Mouse (Mus musculus): ENCODE measurements around the gene Cabcoco1.

The Cabcoco1 gene

GRCm38 (mm10) chr10:68507741-68508140, 34.0 kb downstream of the Cabcoco1 start:
- DNase-seq (ENCODE audit: low spot score in 2 of 2): no peak

- no peak for DNase-seq (ENCODE audit: low spot score in 2 of 2)
These were observed 35.5 kb downstream of the Cabcoco1 start for GRCm38 (mm10) chr10:68506242-68506641.

GRCm38 (mm10) chr10:68504586-68505152, 37.0 kb downstream of the Cabcoco1 start:
- DNase-seq (ENCODE audit: low spot score in 2 of 2): no peak

- no peak for DNase-seq (ENCODE audit: low spot score in 2 of 2)
These were observed 40.6 kb downstream of the Cabcoco1 start for GRCm38 (mm10) chr10:68501067-68501466.

GRCm38 (mm10) chr10:68495246-68495645, 46.5 kb downstream of the Cabcoco1 start:
- no peak for DNase-seq (ENCODE audit: low spot score in 2 of 2)

- no peak for DNase-seq (ENCODE audit: low spot score in 2 of 2)
These were observed 50.1 kb downstream of the Cabcoco1 start for GRCm38 (mm10) chr10:68491557-68491956.

- DNase-seq (ENCODE audit: low spot score in 2 of 2): no peak
These were observed 50.9 kb downstream of the Cabcoco1 start for GRCm38 (mm10) chr10:68490781-68491180.

GRCm38 (mm10) chr10:68472799-68473198, 68.9 kb downstream of the Cabcoco1 start:
- no peak for DNase-seq (ENCODE audit: low spot score in 2 of 2)

GRCm38 (mm10) chr10:68465737-68466327, 75.9 kb downstream of the Cabcoco1 start:
- no peak for DNase-seq (ENCODE audit: low spot score in 2 of 2)

GRCm38 (mm10) chr10:68464943-68465342, 76.8 kb downstream of the Cabcoco1 start:
- peak in 1 of 2 experiments; percentile 69 for DNase-seq (ENCODE audit: low spot score in 2 of 2)

- no peak for DNase-seq (ENCODE audit: low spot score in 2 of 2)
These were observed 81.9 kb downstream of the Cabcoco1 start for GRCm38 (mm10) chr10:68459784-68460183.

GRCm38 (mm10) chr10:68457019-68457418, 84.7 kb downstream of the Cabcoco1 start:
- DNase-seq (ENCODE audit: low spot score in 2 of 2): no peak

- no peak for DNase-seq (ENCODE audit: low spot score in 2 of 2)
These were observed 87.2 kb downstream of the Cabcoco1 start for GRCm38 (mm10) chr10:68454541-68454940.

- peak in 1 of 2 experiments; percentile 60 for DNase-seq (ENCODE audit: low spot score in 2 of 2)
These were observed 94.9 kb downstream of the Cabcoco1 start for GRCm38 (mm10) chr10:68446797-68447125.

GRCm38 (mm10) chr10:68445876-68446796, 95.6 kb downstream of the Cabcoco1 start:
- no peak for DNase-seq (ENCODE audit: low spot score in 2 of 2)

GRCm38 (mm10) chr10:68445244-68445811, 96.4 kb downstream of the Cabcoco1 start:
- no peak for DNase-seq (ENCODE audit: low spot score in 2 of 2)

GRCm38 (mm10) chr10:68444361-68445114, 97.2 kb downstream of the Cabcoco1 start:
- DNase-seq (ENCODE audit: low spot score in 2 of 2): peak in 1 of 2 experiments; percentile 30

GRCm38 (mm10) chr10:68443132-68443531, 98.6 kb downstream of the Cabcoco1 start:
- DNase-seq (ENCODE audit: low spot score in 2 of 2): peak in 1 of 2 experiments; percentile 22

- DNase-seq (ENCODE audit: low spot score in 2 of 2): no peak
These were observed 99.0 kb downstream of the Cabcoco1 start for GRCm38 (mm10) chr10:68442713-68443112.

- no peak for DNase-seq (ENCODE audit: low spot score in 2 of 2)
These were observed 99.6 kb downstream of the Cabcoco1 start for GRCm38 (mm10) chr10:68441931-68442662.

GRCm38 (mm10) chr10:68440515-68440914, 101.2 kb downstream of the Cabcoco1 start:
- no peak for DNase-seq (ENCODE audit: low spot score in 2 of 2)

Measured in urinary bladder, adult 18-20 months (tissue).